Mouse (Mus musculus) lung, postnatal 4 days (tissue): ENCODE measurements around the gene Tpcn1.

Source experiments
- DNase-seq, 2 experiments: peaks; one replicate each; pipeline ENCODE4 v3.0.0; 2021

The Tpcn1 gene

DNA sequence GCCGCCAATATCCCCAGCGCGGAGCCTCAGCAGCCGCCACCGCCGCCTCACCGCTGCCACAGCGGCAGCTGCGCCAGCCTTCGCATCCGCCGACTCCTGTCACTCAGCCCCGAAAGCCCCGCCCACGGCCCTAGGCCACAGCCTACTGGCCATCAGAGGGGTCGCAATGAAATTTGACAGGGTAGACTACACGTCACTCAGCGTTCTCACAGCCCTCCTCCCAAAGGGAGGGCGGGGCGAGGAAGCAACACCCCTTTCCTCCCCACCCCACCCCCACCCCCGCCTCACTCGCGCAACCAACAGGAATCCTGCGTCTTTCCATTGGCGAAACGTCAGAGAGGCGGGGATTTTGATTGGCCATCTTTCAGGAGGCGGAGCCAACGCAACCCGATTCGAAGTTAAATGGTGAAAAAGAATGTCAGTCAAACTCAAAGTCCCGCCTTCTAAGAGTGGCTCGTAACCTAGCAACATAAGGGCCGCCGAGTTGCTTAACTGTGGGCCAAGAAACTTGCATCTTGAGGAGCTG lies at the start of gene Tpcn1, which contains the start of gene Iqcd:
Tpcn1 (minus strand) TSS at position 105 of the 526 bp plus-strand sequence.
Iqcd (plus strand) TSS at position 448 of the 526 bp plus-strand sequence.
- peak; percentile 99 for DNase-seq

DNA sequence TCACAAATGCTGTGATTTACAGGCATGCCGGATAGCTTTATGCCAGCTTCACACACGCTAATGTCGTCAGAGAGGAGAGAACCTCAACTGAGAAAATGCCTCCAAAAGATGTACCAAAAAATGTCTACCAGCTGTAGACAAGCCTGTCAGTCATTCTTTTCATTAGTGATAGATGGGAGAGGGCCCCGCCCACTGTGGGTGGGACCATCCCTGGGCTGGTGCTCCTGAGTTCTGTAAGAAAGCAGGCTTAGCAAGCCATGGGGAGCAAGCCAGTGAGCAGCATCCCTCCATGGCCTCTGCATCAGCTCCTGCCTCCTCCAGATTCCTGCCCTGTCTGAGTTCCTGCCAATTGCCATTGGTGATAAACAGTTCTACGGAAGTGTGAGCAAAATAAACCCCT lies 47.2 kb upstream of the Tpcn1 start:
- no peak for DNase-seq

DNA sequence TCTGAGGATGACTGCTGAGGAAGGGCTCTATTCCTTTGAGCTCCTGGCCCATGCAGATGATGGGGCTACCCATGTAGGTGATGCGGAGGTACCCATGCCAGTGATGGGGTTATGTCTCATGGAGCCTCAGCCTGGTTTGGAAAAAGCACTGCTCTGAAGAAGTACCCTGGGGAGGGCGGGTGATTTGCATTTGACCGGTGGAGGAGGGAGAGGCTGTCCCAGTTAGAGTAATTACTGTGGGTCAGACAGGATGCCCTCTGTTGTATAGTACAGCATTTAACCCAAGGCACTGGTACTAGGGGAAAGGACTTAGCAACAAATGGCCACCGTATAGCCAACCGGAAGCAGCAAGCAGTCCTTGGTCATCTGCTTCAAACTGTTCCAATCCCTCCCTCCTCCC lies 46.4 kb upstream of the Tpcn1 start:
- DNase-seq, result no peak

DNA sequence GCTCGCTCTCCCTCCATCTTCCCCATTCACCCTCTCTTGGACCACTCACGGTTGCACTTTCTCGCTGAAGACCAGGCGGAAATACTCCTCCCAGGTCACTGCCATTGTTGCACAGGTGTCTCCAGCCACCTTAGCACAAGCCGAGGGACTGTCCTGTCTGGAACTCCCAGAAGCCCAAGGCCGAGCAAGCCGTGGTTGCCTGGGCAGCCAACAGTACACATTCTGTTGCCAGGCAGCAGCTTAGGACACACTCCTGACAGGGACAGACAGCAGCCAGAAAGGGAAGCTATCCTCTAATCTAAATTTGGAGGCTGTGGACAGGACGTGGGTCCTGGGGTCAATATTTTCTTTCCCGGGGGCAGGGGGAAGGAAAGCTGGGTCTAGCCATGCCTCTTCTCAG lies 45.7 kb upstream of the Tpcn1 start, which contains the start of gene Cfap73:
Cfap73 (minus strand) TSS at position 105 of the 400 bp plus-strand sequence.
- no peak for DNase-seq

DNA sequence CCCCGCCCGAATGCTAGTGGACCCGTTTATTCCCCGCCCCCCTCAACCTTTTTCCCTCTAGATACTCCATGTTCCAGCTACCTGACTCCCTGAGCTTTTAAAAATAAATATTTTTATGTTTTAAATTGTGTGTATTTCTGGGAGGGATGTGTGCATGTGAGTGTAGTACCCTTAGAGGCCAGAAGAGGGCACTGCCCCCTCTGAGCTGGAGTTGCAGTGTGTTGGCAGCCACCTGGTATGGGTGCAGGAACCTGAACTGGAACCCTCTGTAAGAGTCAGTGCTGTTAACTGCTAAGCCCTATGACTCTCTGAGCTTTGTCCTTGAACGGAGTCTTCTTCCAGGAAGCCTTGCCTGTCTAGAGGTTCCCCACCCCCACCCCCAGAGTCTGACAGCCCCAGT lies 43.4 kb upstream of the Tpcn1 start:
- DNase-seq, result no peak

DNA sequence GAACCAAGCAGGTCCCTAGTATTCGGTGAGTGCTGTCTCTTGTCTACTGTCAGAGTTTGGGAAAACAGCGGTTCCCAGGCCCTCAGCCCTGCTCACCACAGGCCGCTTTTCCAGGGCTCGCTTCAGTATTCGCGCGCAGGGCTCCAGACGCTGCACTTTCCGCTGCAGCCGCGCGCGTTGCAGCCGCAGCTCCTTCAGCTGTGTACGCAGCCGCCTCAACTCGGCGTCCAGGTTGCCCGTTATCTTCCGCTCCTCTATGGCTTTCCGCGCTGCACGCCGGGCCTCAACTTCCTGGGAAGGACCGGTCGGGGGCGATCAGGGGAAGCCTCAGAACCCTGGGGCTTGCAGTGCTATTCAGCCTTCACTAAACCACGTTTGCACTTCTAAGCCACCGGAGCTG lies 42.7 kb upstream of the Tpcn1 start:
- no peak for DNase-seq

DNA sequence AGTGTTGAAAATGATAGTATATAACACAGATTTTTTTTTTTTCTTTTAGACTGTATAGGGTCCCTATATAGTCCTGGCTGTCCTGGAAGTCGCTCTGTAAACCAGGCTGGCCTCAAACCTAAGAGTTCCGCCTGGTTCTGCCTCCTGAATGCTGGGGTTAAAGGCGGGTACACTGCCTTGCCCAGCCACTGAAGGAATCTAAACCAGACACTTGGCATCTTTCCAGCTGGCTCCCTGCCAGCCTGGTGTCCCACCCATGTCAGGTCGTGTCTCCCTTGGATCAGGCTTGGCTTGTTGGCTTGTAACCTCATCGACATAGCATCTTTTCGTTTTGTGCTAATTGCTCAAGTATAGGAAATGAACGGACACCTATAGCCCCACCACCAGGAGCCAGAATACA lies 40.2 kb upstream of the Tpcn1 start:
- DNase-seq, result peak in 1 of 2 experiments; percentile 32

DNA sequence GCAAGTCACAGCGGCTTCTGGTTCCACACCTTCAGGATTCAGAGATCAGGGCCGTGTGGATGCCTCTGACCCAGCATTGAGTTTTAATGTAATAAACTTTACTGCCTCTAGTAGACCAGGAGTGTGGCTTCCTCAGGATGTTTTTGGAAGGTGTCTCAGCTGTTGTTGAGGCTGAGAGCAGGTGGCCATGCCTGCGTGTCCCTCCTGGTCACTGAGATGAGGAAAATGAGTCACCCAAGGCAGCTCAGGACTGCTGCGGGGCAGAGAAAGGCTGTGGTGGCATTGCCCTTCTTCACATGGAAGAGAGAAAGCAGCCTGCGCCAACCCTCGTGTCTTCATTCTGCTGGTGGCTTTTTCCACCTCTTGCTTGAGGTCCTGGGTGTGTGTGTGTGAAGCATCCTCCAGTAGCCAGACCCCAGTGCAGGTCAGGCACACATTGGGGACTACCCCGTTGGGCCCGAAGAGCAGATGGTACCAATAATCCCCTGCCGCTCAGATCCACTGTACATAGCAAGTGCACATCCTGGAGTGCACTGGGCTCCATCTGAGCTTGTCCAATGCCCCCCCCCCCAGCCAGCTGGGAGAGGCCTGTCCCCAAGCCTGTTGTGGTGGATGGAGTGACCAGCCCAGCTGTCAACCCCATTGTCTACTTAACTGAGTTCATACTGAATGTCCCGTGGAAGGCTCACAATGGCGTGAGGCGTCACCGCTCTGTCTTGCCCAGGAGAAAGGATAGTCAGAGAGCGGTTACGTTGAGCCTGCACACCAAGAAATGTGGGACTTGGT lies 39.2 kb upstream of the Tpcn1 start:
- DNase-seq, result no peak

DNA sequence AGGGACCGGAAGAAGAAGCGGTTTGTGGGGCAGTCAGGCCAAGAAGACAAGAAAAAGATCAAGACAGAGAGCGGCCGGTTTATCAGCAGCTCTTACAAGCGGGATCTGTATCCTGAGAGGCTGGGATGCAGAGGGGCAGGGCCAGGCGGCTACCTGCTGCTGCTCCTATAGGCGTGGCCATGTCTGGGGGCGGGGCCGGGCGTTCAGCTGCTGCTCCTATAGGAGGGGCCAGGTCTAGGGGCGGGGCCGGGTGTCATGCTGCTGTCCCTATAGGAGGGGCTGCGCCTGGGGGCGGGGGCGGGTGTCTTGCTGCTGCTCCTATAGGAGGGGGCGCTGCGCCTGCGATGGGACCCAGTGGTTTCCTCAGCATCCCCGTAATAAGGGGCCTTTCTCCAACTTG lies 37.9 kb upstream of the Tpcn1 start:
- peak; percentile 48 to 54 for DNase-seq

DNA sequence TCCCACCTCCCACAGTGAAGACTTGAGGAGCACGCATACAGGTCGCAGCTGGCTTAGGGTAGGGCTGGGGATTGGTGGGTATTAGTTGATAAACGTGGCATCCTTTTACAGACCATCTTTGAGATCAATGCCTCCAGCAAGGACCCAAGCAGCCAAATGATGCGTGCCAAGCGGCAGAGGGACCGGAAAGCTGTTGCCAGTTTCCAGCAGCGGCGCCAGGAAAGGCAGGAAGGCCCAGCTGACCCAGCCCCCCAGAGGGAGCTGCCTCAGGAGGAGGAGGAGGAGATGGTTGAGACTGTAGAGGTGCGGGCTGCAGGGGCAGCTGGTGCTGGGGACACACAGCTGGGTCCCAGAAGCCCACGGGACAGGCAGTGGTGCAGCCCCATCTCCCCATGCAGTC lies 36.0 kb upstream of the Tpcn1 start:
- DNase-seq, result no peak

DNA sequence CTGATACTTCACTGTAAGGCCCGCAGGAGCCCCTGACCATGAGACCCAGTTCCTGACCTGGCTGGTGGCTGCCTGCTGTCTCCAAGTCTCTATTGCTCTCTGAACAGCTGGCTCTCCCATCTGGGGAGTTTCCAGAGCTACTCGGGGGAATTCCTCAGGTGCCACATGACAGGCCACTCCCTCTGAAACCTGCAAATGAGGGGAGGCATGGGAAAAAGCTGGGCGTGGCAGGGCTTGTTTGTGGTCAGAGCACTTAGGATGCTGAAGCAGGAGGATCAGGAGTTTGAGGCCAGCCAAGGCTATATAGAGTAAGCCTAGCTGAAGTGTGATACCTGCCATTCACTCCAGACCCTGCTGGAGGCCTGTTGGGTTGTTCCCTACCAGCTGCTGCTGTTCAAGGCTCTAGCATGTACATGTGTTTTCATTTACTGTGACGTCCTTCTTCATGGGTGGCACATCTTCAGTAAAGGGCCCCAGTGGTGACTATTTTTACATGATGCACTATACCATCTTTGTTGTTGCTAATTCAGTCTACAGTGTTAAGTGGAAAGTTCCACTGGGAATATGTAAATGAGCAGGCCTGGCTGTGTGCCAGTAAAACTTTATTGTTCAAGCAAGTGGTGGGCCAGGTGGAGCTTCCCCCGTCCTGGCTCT lies 33.9 kb upstream of the Tpcn1 start:
- no peak for DNase-seq

DNA sequence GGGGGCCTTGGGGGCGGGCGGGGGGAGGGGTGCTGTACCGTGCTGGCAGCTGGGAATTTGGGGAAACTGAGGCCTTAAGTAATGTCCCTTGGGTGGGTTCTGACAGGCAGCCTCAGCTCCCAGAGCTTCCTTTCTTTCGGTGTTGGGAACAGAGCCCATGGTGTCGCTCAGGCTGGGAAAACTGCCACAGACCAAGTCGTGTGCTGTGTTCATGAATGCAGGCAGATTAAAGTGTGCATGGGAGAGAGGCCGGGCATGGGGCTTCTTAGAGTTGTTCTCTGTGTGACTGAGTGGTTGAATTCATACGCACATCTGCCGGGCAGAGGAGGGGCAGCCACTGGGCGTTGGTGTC lies 33.3 kb upstream of the Tpcn1 start:
- no peak for DNase-seq

DNA sequence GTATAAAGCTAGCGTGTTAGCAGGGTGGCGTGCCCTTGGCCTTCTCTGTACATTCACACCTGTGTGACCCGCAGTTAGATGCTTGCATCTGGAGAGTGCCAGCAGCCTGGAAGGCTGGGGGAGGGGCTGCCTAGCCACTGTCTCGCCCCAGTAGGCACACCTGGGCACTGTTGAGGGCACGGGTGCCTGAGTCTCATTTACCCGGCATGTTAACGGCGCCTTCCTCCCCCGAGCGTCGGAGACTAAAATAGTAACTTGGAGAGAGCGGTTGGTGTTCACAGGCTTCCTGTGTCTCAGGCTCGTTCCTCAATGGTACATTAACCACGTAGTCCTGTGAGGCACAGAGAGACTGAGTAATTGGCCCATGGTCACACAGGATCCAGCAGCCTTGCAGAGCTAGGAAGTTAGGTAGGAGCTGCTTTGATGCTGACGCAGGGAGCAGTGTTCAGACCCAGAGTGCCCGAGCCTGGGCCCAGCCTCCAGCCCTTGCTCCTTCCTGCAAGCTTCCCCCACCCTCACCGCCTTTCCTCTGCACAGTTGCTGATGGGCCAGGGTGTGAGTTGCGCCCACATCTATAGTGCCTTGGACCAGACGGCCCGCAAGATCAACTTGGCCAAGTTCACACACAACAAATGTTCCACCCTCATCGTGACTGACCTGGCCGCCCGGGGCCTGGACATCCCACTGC lies 32.7 kb upstream of the Tpcn1 start:
- peak in 1 of 2 experiments; percentile 48 for DNase-seq

DNA sequence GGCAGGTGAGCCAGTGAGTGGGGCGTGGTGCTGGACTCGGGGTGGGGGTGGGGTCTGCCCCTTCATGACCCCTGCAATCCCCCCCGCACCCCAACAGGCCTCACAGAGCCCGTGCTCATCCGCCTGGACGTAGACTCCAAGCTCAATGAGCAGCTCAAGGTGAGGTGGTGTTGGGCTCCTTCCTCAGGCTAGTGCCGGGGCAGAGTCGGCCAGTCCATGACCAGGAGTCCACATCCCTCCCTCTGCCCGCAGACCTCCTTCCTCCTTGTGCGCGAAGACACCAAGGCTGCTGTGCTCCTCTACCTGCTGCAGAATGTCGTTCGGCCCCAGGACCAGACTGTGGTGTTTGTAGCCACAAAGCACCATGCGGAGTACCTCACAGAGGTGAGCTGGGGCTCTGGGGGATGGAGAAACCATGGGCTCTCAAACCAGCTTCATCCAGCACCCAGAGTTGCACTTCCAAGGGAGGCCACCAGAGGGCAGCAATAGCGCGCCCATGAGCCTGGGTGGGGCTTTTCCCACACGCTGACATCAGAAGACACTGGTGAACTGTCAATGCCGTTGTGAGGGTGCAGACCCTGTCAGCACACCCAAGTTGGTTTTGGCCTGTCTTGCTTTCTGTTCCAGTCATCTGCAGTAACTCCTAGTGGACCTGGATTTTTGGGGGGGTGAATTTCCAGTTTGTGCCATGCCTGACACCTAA lies 32.1 kb upstream of the Tpcn1 start:
- DNase-seq, result peak; percentile 73 to 85

DNA sequence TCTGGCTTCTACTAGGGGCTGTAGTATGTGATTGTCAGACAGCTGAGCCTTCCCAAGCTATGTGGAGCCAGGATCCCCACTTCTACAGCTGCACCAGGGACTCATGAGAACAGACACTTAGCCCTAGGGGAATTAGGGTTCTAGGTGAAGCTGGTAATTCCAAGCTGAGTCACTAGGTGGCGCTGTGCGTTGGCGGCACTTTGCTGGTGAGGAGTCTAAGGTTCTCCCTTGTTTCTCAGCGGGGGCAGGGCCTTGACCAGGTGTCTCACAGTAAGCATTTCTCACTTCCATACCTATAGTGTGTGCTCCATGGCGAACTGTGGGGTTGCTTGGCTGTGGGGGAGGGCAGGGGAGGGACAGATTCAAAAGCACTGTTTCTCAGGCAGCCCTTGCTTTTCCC lies 30.7 kb upstream of the Tpcn1 start:
- peak; percentile 31 to 67 for DNase-seq

DNA sequence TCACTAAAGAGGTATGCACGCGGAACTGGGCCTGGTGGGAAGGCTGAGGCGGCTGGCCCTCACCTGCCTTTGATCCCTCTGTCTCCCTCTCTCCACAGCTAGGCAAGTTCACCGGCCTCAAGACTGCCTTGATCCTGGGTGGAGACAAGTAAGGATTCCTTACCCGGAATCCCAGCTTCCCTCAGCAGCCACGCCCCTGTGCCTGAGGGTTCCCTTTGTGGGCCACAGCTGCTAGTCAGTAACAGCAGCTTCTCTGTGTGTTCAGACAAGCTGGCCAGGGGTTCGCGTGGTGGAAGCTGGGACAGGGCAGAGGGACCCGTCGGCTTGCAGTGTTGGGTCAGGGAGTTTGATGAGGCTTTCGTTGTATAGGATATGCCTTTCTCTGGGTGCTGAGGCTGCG lies 30.3 kb upstream of the Tpcn1 start:
- no peak for DNase-seq

DNA sequence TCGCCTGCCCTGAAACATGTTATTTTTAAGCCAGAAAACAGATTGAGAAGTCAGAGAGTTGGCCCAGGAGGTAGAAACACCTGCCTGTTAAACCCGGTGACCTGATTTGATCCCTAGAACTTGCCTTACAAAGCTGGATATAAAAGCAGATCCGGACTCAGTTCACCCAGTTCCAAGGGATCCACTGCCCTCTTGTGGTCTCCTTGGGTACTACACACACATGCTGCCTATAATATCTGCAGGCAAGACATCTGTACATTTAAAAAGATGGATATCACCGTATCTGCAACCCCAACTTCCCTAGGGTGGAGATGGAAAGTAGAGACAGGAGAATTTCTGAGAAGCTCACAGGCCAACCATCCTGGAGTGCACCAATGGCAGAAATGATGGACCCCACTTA lies 27.4 kb upstream of the Tpcn1 start:
- DNase-seq, result no peak

DNA sequence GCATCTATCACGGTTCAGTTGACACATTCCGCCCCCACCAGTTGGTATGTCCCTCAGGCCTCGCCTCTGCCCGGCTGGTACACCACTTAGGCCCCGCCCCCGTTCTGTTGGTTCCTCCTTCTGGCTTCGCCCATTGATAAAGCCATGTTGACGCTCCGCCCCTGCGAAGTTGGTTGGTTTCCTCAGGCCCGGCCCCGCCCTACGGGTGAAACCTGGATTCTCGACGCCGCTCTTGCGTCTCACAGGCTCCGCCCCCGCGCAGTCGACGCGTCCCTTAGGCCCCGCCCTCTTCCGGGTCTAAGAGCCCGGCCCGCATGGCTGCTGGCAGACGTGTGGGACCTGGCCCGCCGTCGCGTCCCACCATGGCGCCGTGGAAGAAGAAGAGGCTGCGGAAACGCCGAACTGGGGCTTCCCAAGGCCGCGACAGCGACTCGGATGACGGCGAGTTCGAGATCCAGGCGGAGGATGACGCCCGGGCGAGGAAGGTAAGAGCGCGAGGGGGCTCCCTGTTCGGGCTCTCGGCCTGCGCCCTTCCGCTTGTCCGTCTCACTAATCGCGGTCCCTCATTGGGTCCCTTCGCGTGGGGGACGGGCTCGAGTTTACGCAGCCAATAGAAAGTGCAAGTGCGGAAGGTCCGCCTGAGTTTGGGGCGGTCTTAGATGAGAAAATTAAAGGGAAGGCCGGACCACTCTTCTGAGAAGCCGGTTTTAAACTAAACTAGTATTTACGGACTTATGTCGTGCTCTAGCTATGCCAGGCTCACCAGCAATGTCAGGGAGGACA lies 24.5 kb upstream of the Tpcn1 start:
- peak; percentile 100 for DNase-seq

DNA sequence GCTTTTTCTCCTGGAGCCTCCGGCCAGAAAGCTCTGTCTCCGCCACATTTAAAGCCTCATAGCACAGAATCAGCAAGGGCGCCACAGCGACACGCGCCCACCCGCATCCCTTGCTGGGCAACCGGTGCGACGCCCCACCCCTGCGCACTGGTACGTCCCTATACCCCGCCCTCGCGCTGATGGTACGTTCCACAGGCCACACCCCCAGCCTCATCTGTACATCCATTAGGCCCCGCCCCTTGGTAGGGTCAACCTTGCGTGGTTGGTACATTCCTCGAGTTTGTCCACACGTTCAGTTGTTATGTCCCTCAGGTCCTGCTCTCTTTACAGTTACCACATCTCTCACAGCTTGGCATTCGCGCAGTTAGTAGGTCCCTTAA lies 24.0 kb upstream of the Tpcn1 start, which contains the start of the genes Rita1 and Ddx54:
Rita1 (minus strand) TSS at position 148 of the 380 bp plus-strand sequence.
Ddx54 (plus strand) TSS at position 298 of the 380 bp plus-strand sequence.
- DNase-seq, result peak; percentile 96 to 97

DNA sequence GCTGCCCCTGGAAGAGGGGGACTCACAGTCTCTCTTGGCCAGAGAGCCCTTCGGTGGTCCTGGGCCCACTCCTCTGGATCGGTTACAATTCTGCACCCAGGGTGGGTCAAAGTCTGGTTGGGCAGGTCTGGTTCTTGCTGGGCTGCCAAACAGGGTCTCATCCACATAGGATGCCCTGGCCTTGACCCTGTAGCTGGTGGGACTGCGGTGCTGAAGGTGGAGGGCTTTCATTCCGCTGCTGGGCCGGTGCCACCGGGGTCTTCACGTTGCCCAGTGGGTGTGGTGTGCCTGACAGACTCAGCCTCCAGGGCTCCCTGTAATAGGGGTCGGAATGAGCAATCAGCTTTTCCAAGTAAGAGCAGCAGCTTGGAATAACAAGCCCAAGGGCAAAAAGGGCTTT lies 22.9 kb upstream of the Tpcn1 start:
- no peak for DNase-seq

DNA sequence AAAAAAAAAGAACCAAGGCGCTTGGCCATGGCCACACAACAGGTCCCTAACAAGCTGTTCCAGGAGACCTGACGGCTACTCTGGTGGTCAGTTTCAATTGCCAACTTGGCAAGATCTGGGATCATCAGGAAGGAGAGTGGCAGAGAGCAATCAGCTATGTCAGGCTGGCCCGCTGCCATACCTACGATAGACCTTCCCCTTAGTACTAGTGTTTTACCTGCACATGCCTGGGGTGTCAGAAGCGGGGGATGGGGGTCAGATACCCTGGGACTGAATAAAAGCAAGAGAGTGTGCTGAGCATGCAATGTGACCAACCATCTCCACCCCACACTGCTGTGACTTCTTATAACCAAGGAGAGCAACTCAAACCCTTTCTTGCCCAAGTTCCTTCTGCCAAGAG lies 22.4 kb upstream of the Tpcn1 start:
- DNase-seq, result no peak

DNA sequence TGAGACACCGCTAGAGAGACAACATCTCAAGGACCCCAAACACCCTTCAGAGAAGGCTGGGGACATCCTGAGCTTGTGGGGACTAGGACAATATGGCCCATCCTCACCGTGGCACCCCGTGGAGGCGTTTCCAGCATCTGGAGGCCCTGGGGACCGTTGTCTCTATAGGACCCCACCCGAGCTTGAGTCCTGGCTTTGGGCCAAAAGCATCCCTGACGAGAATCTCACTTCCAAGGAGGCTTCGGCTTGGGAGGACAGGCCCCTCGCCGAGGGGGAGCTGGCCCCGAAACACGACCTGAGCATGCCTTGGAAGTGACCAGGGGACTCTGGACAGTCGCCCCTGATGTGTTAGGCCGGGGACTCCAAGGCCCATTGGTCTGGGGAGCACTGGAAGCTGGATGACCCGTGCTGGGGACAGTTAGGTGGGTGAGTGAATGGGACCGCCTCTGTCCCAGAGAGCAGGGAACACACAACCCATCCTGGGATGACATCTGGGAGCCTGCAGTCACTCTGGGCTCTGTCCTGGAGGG lies 20.8 kb upstream of the Tpcn1 start:
- no peak for DNase-seq
